Mouse (Mus musculus): ENCODE data around the gene Tor1a.

DNA sequence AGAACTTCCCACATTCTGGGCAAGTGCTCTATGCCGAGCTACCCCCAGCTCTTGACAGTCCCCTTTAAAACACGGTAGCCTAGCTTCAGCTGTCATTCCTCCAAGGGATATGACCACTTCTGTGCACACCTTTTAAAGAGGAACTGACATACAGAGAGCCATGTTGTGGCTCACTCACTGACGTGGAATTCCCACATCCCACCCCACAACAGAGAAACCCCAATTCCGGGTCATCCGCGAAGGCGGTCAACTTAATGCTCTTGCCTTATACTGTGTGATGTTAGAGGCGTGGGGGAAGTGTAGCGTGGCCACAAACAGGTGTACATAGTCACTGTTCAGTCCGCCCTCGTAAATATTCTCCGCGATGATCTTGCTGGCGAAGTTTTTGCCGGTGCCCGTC lies 907 bp downstream of the Tor1a start:
- no peak for TF ChIP-seq POLR2A (IDR thresholded peaks at IDR 0.05; ENCODE audit: insufficient read length, low read depth)
- TF ChIP-seq MAX (IDR thresholded peaks at IDR 0.05; ENCODE audit: low read depth): no peak
- TF ChIP-seq REST (IDR thresholded peaks at IDR 0.05; ENCODE audit: insufficient read depth, insufficient read length): no peak
- no peak for TF ChIP-seq USF1 (IDR thresholded peaks at IDR 0.05; ENCODE audit: low read depth)
- peak in 1 of 3 experiments; percentile 18 for TF ChIP-seq MYOG (IDR thresholded peaks at IDR 0.05; ENCODE audit: control insufficient read depth in 1 of 3, insufficient read depth in 1 of 3, insufficient read length in 2 of 3, low read depth in 2 of 3)
